In genomic region chr7:75292246-75292645, GRCm38 (mm10) we compare ENCODE assay signal across 22 mouse cellular contexts. TPM values are rescaled to one million over a fixed set of nuclear protein-coding genes. Genes with fewer than 3 reads are reported as not detected.
A peak's percentile ranks its signal among the peaks of the same experiment; 100 is the strongest.
DNase-seq lines count a peak whose midpoint lies in the region; ATAC-seq and TF ChIP-seq lines count a peak whose summit lies in the region.
"Had no signal": no experiment of that assay in that cellular context is flagged by ENCODE, and none has a peak within 500 bp of the region (broad histone marks: within the 10 kb centered on the region; RNA-seq: fewer than 3 reads in every experiment).

No protein-coding gene starts in this region.

- no peak for DNase-seq in layer of hippocampus, adult 2 months (ENCODE audit: low spot score in 2 of 2)
- no peak for DNase-seq in layer of hippocampus, postnatal 25 days (ENCODE audit: extremely low spot score in 1 of 2, low spot score in 1 of 2)
- peak; percentile 46 for DNase-seq in right cerebral cortex, adult 18-20 months
- DNase-seq in right cerebral cortex, postnatal 36 days (ENCODE audit: low spot score in 2 of 2), result no peak
- DNase-seq in cerebellum, adult 9-10 months, result peak; percentile 92
- DNase-seq: heart, postnatal 14 days; kidney, adult 8-10 months; kidney, postnatal 25 days; lung, postnatal 4 days; right cerebral cortex, postnatal 4 days; thymus, postnatal 14 days had no signal

- H3K4me3 ChIP-seq in layer of hippocampus, adult 2 months, result no peak overlapping the region
- no peak overlapping the region for H3K4me3 ChIP-seq in kidney, embryonic 15.5 days (replicated peaks)
- no peak overlapping the region for H3K4me3 ChIP-seq in intestine, embryonic 16.5 days (ENCODE audit: low read length)
- H3K4me3 ChIP-seq: embryonic facial prominence, embryonic 10.5 days; forebrain, embryonic 12.5 days; heart, embryonic 12.5 days; hindbrain, embryonic 12.5 days; limb, embryonic 13.5 days; lung, embryonic 15.5 days; myocyte had no signal

- peak overlapping the region; percentile 5; the same call in 1 of the 2 replicates for H3K27ac ChIP-seq in layer of hippocampus, adult 2 months
- H3K27ac ChIP-seq in kidney, embryonic 15.5 days, result no peak overlapping the region
- no peak overlapping the region for H3K27ac ChIP-seq in intestine, embryonic 16.5 days (ENCODE audit: low read length)
- H3K27ac ChIP-seq: embryonic facial prominence, embryonic 10.5 days; forebrain, embryonic 12.5 days; hindbrain, embryonic 12.5 days; limb, embryonic 13.5 days; liver, embryonic 14.5 days; lung, embryonic 15.5 days had no signal

- no peak for ATAC-seq in kidney, embryonic 15.5 days (replicated peaks; ENCODE audit: low FRiP score)
- ATAC-seq in intestine, embryonic 16.5 days, result no peak

- TF ChIP-seq CTCF in layer of hippocampus, adult 2 months (conservative IDR thresholded peaks at IDR 0.05), result no peak

- no peaks in the 10 kb centered on the region for H3K27me3 ChIP-seq in kidney, embryonic 15.5 days
- no peaks in the 10 kb centered on the region for H3K27me3 ChIP-seq in intestine, embryonic 16.5 days (replicated peaks; ENCODE audit: control insufficient read depth, insufficient read depth, low read length)
- H3K27me3 ChIP-seq: heart, embryonic 12.5 days; hindbrain, embryonic 12.5 days; limb, embryonic 13.5 days; lung, embryonic 15.5 days had no signal

- no peak overlapping the region for H3K4me2 ChIP-seq in kidney, embryonic 15.5 days
- H3K4me2 ChIP-seq in intestine, embryonic 16.5 days (ENCODE audit: low read depth, low read length), result no peak overlapping the region
- H3K4me2 ChIP-seq: forebrain, embryonic 12.5 days; heart, embryonic 12.5 days; hindbrain, embryonic 12.5 days; limb, embryonic 13.5 days; lung, embryonic 15.5 days had no signal

- 33% methylated on average over 3 of the region's 3 CpGs for WGBS in kidney, embryonic 15.5 days
- 52% methylated on average over 3 of the region's 3 CpGs for WGBS in intestine, embryonic 16.5 days

- no peaks in the 10 kb centered on the region; the same call in 1 of the 2 replicates for H3K9me3 ChIP-seq in kidney, embryonic 15.5 days (replicated peaks)
- no peaks in the 10 kb centered on the region for H3K9me3 ChIP-seq in intestine, embryonic 16.5 days (ENCODE audit: control insufficient read depth, low read length)
- H3K9me3 ChIP-seq: embryonic facial prominence, embryonic 10.5 days; forebrain, embryonic 12.5 days; limb, embryonic 13.5 days; lung, embryonic 15.5 days had no signal

- no peak overlapping the region for H3K9ac ChIP-seq in kidney, embryonic 15.5 days
- no peak overlapping the region for H3K9ac ChIP-seq in intestine, embryonic 16.5 days (ENCODE audit: low read depth, low read length)
- H3K9ac ChIP-seq: forebrain, embryonic 12.5 days; heart, embryonic 12.5 days; hindbrain, embryonic 12.5 days; limb, embryonic 13.5 days; liver, embryonic 14.5 days; lung, embryonic 15.5 days had no signal

- no peaks in the 10 kb centered on the region for H3K36me3 ChIP-seq in kidney, embryonic 15.5 days
- no peaks in the 10 kb centered on the region for H3K36me3 ChIP-seq in intestine, embryonic 16.5 days (ENCODE audit: control insufficient read depth, insufficient read depth, low read length)
- H3K36me3 ChIP-seq: embryonic facial prominence, embryonic 10.5 days; forebrain, embryonic 12.5 days; heart, embryonic 12.5 days; hindbrain, embryonic 12.5 days; limb, embryonic 13.5 days; lung, embryonic 15.5 days had no signal

- H3K4me1 ChIP-seq in kidney, embryonic 15.5 days, result peaks cover 30% of the 10 kb centered on the region
- H3K4me1 ChIP-seq in intestine, embryonic 16.5 days (ENCODE audit: control insufficient read depth, insufficient read depth, low read length), result no peaks in the 10 kb centered on the region
- H3K4me1 ChIP-seq: heart, embryonic 12.5 days; lung, embryonic 15.5 days had no signal

RNA-seq across cellular contexts. Expression of gene Sv2b, which starts 16.8 kb away (rescaled TPM):
- total RNA-seq in layer of hippocampus, adult 2 months (2021), result 100 to 1,000 TPM; 289 to 309 TPM
- total RNA-seq in layer of hippocampus, postnatal 25 days (2021), result 100 to 1,000 TPM; 289 to 325 TPM
- 0.92 and 1.2 TPM in 2 replicates for polyA plus RNA-seq in kidney, embryonic 15.5 days (2015; fragmentation: Nextera tagmentation; extraction: Ambion mirVana)
- 0.61 and 0.76 TPM in 2 replicates for polyA plus RNA-seq in intestine, embryonic 16.5 days (2015; fragmentation: Nextera tagmentation; extraction: Ambion mirVana)
- total RNA-seq: common myeloid progenitor, adult 5-6 weeks had no signal

Comparison
In these comparisons a context has a peak if more than half of its experiments do, and no peak if none do; other contexts are left out.
1. DNase-seq: peak in right cerebral cortex, adult 18-20 months (single experiment) and cerebellum, adult 9-10 months (single experiment); none in layer of hippocampus, adult 2 months (0 of 2), layer of hippocampus, postnatal 25 days (0 of 2) and right cerebral cortex, postnatal 36 days (0 of 2).